Mouse (Mus musculus): ENCODE data around the gene Ehd4. TPM values are rescaled to one million over a fixed set of nuclear protein-coding genes. Genes with fewer than 3 reads are reported as not detected.

Ehd4 gene
- polyA plus RNA-seq, 1 experiment from 2014 or later = 26.3 TPM

- WGBS = 85% methylated on average over 3 of the region's 3 CpGs
- no peaks in the 10 kb centered on the region for H3K4me1 ChIP-seq
These were observed 68.4 kb downstream of the Ehd4 start for GRCm38 (mm10) chr2:120086038-120086437.

GRCm38 (mm10) chr2:120084593-120085361, 69.6 kb downstream of the Ehd4 start:
- no peaks in the 10 kb centered on the region; the same call in 1 of the 2 replicates for H3K27me3 ChIP-seq (replicated peaks; ENCODE audit: low read depth, poor library complexity, severe bottlenecking)
- H3K4me1 ChIP-seq = no peaks in the 10 kb centered on the region
- H3K36me3 ChIP-seq (replicated peaks) = no peaks in the 10 kb centered on the region
- H3K4me3 ChIP-seq = no peak overlapping the region
- no peak overlapping the region for H3K27ac ChIP-seq (replicated peaks)
- H3K9me3 ChIP-seq = no peaks in the 10 kb centered on the region
- no peak for DNase-seq (ENCODE audit: low spot score)
- WGBS = 85% methylated on average over 14 of the region's 14 CpGs

More at GRCm38 (mm10) chr2:120086038-120086437, 68.4 kb downstream of the Ehd4 start:
- Histone ChIP-seq H3K36me3 (replicated peaks) (0 out of 2 replicates have a peak, but pooled peaks cover 3% of the 10 kb centered on the region), H3K4me3 (no peak overlapping the region), H3K27ac (replicated peaks) (no peak overlapping the region), H3K27me3 (replicated peaks; ENCODE audit: low read depth, poor library complexity, severe bottlenecking) (no peaks in the 10 kb centered on the region), H3K9me3 (no peaks in the 10 kb centered on the region)
- no peak for DNase-seq (ENCODE audit: low spot score)

- DNase-seq (ENCODE audit: low spot score) = no peak
- Histone ChIP-seq H3K27me3 (replicated peaks; ENCODE audit: low read depth, poor library complexity, severe bottlenecking) (peaks cover 14% of the 10 kb centered on the region), H3K4me1 (peaks cover 4% of the 10 kb centered on the region), H3K36me3 (replicated peaks) (no peaks in the 10 kb centered on the region), H3K4me3 (no peak overlapping the region), H3K27ac (replicated peaks) (no peak overlapping the region), H3K9me3 (no peaks in the 10 kb centered on the region)
- WGBS = 72% methylated on average over 2 of the region's 2 CpGs
These were observed 72.0 kb downstream of the Ehd4 start for GRCm38 (mm10) chr2:120082416-120082815.

GRCm38 (mm10) chr2:120076076-120076705, 78.2 kb downstream of the Ehd4 start:
- Histone ChIP-seq H3K4me1 (peaks cover 21% of the 10 kb centered on the region), H3K36me3 (replicated peaks) (no peaks in the 10 kb centered on the region), H3K4me3 (peak overlapping the region; percentile 51), H3K9me3 (no peaks in the 10 kb centered on the region), H3K27ac (replicated peaks) (no peak overlapping the region), H3K27me3 (replicated peaks; ENCODE audit: low read depth, poor library complexity, severe bottlenecking) (peaks cover 61% of the 10 kb centered on the region)
- 2% methylated on average over 36 of the region's 36 CpGs for WGBS
- peak; percentile 77 for DNase-seq (ENCODE audit: low spot score)

- Histone ChIP-seq H3K27ac (replicated peaks) (no peak overlapping the region), H3K36me3 (replicated peaks) (no peaks in the 10 kb centered on the region), H3K4me3 (no peak overlapping the region), H3K9me3 (no peaks in the 10 kb centered on the region), H3K27me3 (replicated peaks; ENCODE audit: low read depth, poor library complexity, severe bottlenecking) (peaks cover 61% of the 10 kb centered on the region), H3K4me1 (peaks cover 19% of the 10 kb centered on the region)
- WGBS = 88% methylated on average over 4 of the region's 4 CpGs
- DNase-seq (ENCODE audit: low spot score) = no peak
These were observed 80.3 kb downstream of the Ehd4 start for GRCm38 (mm10) chr2:120074096-120074495.

- DNase-seq (ENCODE audit: low spot score) = no peak
- no peak overlapping the region for H3K4me3 ChIP-seq
- H3K4me1 ChIP-seq = peaks cover 8% of the 10 kb centered on the region
- H3K9me3 ChIP-seq = no peaks in the 10 kb centered on the region
- H3K27ac ChIP-seq (replicated peaks) = no peak overlapping the region
- H3K27me3 ChIP-seq (replicated peaks; ENCODE audit: low read depth, poor library complexity, severe bottlenecking) = peaks cover 17% of the 10 kb centered on the region
- H3K36me3 ChIP-seq (replicated peaks) = no peaks in the 10 kb centered on the region
- WGBS = 71% methylated on average over 8 of the region's 8 CpGs
These were observed 84.9 kb downstream of the Ehd4 start for GRCm38 (mm10) chr2:120069466-120069990.

GRCm38 (mm10) chr2:120068555-120069465, 85.6 kb downstream of the Ehd4 start:
- peaks cover 8% of the 10 kb centered on the region for H3K4me1 ChIP-seq
- H3K27ac ChIP-seq (replicated peaks) = peak overlapping the region; percentile 31; the same call in 1 of the 2 replicates
- H3K27me3 ChIP-seq (replicated peaks; ENCODE audit: low read depth, poor library complexity, severe bottlenecking) = peaks cover 10% of the 10 kb centered on the region
- peak overlapping the region; percentile 13; the same call in 1 of the 2 replicates for H3K4me3 ChIP-seq
- H3K9me3 ChIP-seq = no peaks in the 10 kb centered on the region
- WGBS = 42% methylated on average over 16 of the region's 16 CpGs
- peak; percentile 61 for DNase-seq (ENCODE audit: low spot score)
- H3K36me3 ChIP-seq (replicated peaks) = no peaks in the 10 kb centered on the region

- H3K36me3 ChIP-seq (replicated peaks) = no peaks in the 10 kb centered on the region
- no peaks in the 10 kb centered on the region for H3K27me3 ChIP-seq (replicated peaks; ENCODE audit: low read depth, poor library complexity, severe bottlenecking)
- DNase-seq (ENCODE audit: low spot score) = no peak
- 92% methylated on average over 3 of the region's 3 CpGs for WGBS
- no peak overlapping the region for H3K4me3 ChIP-seq
- H3K4me1 ChIP-seq = peaks cover 13% of the 10 kb centered on the region
- H3K9me3 ChIP-seq = no peaks in the 10 kb centered on the region
- H3K27ac ChIP-seq (replicated peaks) = no peak overlapping the region
These were observed 88.2 kb downstream of the Ehd4 start for GRCm38 (mm10) chr2:120066224-120066623.

GRCm38 (mm10) chr2:120065243-120065642, 89.2 kb downstream of the Ehd4 start:
- Histone ChIP-seq H3K27ac (replicated peaks) (no peak overlapping the region), H3K4me3 (no peak overlapping the region), H3K27me3 (replicated peaks; ENCODE audit: low read depth, poor library complexity, severe bottlenecking) (no peaks in the 10 kb centered on the region), H3K36me3 (replicated peaks) (no peaks in the 10 kb centered on the region), H3K4me1 (peaks cover 22% of the 10 kb centered on the region), H3K9me3 (no peaks in the 10 kb centered on the region)
- WGBS = 93% methylated on average over 10 of the region's 10 CpGs
- no peak for DNase-seq (ENCODE audit: low spot score)

- DNase-seq (ENCODE audit: low spot score) = no peak
- Histone ChIP-seq H3K9me3 (no peaks in the 10 kb centered on the region), H3K36me3 (replicated peaks) (no peaks in the 10 kb centered on the region), H3K27me3 (replicated peaks; ENCODE audit: low read depth, poor library complexity, severe bottlenecking) (no peaks in the 10 kb centered on the region), H3K4me1 (peaks cover 28% of the 10 kb centered on the region), H3K27ac (replicated peaks) (no peak overlapping the region), H3K4me3 (no peak overlapping the region)
- WGBS = 86% methylated on average over 6 of the region's 6 CpGs
These were observed 89.8 kb downstream of the Ehd4 start for GRCm38 (mm10) chr2:120064639-120065038.

GRCm38 (mm10) chr2:120062248-120062647, 92.2 kb downstream of the Ehd4 start:
- peaks cover 28% of the 10 kb centered on the region for H3K4me1 ChIP-seq
- H3K27me3 ChIP-seq (replicated peaks; ENCODE audit: low read depth, poor library complexity, severe bottlenecking) = no peaks in the 10 kb centered on the region
- WGBS = 83% methylated on average over 8 of the region's 8 CpGs
- H3K9me3 ChIP-seq = no peaks in the 10 kb centered on the region
- H3K27ac ChIP-seq (replicated peaks) = no peak overlapping the region
- H3K4me3 ChIP-seq = no peak overlapping the region
- H3K36me3 ChIP-seq (replicated peaks) = no peaks in the 10 kb centered on the region
- no peak for DNase-seq (ENCODE audit: low spot score)

- Histone ChIP-seq H3K36me3 (replicated peaks) (no peaks in the 10 kb centered on the region), H3K27ac (replicated peaks) (peak overlapping the region; percentile 35), H3K4me1 (peaks cover 28% of the 10 kb centered on the region), H3K27me3 (replicated peaks; ENCODE audit: low read depth, poor library complexity, severe bottlenecking) (no peaks in the 10 kb centered on the region), H3K4me3 (no peak overlapping the region), H3K9me3 (no peaks in the 10 kb centered on the region)
- no peak for DNase-seq (ENCODE audit: low spot score)
- 70% methylated on average over 9 of the region's 9 CpGs for WGBS
These were observed 93.8 kb downstream of the Ehd4 start for GRCm38 (mm10) chr2:120060651-120061050.
